Mouse (Mus musculus) adrenal gland, adult 2 months (tissue): ENCODE data around the gene Ubl5. TPM values are rescaled to one million over a fixed set of nuclear protein-coding genes. Genes with fewer than 3 reads are reported as not detected.
"Not testable (repeated sequence)": the region's sequence is repeated elsewhere in the genome, so short reads cannot be mapped to it uniquely, and the experiment has no call there.

Source experiments
- DNase-seq: peaks from one replicate; pipeline ENCODE4 v3.0.0; 2021
- polyA plus RNA-seq: library from polyadenylated mRNA; depleted of rRNA; stranded (reverse); fragments of >200 nt; gene quantifications from 2 replicates; pipeline ENCODE4 v1.2.3, GENCODE M21; 2012
- total RNA-seq, 2 experiments: library from RNA; stranded (reverse); gene quantifications; 2 replicates each; pipeline ENCODE4 v1.2.3; 2021

Gene Ubl5
- total and polyA plus RNA-seq, 3 experiments, result 133 to 522 (median 384) TPM

DNA sequence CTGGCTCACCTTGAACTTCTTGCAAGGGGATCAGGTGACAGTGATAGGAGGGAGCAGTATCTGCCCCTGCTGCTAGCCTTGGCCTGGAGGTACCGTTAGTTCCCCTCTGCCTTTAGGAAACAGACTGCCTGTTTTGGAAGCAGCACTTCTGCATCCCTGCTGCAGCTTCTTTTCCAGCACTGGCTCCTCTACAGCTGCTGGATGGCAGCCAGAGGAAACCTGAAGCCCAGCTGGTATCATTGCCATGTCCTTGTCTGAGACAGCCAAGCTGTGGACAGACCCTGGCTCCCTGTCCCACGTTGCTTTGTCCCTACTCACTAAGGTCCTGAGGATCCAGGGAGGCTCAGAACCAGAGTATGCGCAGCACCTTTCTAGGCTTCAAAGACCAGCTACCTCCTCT lies 14.9 kb downstream of the Ubl5 start:
- DNase-seq, result peak; percentile 76

DNA sequence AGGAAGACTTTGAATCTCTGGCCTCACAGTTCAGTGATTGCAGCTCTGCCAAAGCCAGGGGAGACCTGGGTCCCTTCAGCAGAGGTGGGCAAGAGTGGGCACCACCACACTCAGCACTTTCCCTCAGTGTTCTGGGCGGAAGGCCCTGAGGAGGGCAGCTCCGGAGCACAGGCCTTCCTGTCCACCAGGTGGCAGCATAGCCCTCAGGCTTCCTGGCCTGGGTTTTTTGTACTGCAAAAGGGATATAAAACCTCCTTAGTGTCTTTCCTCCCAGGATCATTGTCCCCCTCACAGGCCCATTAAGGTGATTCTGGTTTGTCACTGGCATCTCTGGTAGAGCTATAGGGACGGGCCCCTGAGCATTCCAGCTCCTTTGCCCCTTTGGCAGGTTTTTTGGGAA lies 19.6 kb downstream of the Ubl5 start:
- peak; percentile 69 for DNase-seq

DNA sequence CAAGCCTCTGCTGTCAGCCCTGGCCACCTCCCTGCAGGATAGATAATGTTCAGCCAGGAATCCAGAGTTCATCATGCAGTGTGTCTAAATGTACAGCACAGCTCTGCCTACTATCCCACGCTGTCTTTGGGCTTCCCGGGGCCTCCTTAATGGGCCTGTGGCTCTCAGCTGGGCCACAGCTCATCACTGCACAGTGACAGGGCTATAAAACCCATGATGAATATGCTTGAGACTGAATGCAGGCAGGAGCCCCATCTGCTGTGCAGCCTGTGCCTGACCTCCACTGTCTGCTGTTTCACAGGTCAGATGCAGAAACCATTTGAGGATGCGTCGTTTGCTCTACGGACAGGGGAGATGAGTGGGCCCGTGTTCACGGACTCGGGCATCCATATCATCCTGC lies 20.2 kb downstream of the Ubl5 start:
- no peak for DNase-seq

DNA sequence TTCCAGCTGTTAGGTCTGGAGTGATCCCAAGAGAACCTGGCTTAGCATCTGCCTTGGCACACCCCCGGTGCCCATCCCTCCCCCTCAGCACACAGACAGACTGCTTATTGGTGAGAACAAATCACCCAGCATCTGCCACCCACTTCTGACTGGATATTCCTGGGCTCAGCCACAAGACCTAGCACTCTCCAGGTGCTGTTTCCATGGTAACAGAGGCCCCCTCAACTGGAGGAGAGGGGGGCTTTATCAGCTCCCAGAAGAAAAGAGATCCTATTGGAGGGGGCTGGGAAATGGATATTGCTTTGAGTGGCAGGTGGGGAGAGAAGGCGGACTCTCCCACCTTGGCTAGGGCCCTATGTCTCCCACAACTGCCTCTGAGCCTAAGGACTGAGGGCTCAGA lies 21.3 kb downstream of the Ubl5 start:
- DNase-seq, result no peak

DNA sequence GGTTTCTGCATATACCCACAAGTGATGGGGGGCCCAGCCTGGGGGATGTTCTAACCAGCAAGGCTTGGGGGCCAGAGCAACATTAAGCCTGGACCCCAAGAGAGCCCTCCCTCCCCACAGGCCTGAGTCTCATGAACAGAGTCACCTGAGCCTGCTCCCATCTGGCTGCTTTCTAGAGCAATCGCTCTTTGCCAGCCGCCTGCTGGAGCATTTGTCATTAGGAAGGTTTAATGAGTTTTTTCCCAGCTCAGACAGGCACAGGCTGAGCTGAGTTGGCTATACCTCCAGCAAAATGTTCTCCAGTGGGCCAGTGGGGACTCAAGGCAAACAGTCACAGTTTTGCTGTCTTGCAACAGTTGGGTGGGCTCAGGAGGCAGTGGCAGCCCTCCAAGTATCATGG lies 21.7 kb downstream of the Ubl5 start:
- DNase-seq, result no peak

DNA sequence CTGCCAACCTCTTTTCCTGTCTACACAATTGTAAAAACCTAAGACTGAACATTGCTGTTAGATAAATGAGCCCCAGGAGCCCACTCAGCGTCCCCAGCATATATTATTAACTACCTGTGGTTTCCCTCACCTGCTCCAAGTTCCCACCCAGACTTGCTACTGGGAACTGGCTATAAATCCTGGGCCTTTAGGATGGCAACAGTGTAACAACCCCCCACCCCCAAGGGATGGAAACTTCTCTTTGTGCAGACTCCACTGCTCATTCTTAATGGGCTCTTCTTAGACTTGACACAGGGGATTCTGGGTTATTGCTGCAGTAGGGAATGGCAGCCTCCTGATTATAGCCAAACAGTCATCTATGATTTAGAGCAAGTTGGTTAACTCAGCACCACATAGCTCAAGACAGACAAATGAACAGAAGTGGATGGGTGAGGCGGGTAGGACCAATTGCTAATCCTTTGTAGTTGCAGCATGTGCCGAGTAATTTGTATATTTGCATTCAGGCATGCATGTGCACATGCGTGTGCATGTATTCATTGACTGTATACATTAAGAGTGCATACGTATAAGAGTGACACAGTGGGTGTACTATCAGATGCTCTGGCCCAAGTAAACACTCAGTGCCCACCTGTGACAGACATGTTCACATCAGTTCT lies 22.4 kb downstream of the Ubl5 start:
- DNase-seq, result no peak

DNA sequence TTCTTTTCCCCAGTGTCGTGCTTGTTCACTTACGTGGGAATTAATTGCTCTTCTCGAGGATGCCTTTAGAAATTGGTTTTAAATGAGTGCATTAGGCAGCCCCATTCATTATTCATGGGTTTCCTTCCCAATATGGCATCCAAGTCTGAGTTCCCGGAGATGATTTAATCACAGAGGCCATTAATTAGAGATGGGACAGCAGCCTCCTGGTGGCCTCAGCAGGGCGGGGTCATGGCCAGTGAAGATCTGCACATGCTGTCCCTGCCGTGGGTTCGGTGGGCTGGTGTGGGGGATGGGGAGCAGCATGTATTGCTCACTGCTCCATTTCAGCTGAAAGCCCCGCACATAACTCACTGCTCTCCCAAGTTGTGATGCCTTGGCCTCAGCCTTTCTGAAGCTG lies 23.2 kb downstream of the Ubl5 start:
- DNase-seq, result no peak

DNA sequence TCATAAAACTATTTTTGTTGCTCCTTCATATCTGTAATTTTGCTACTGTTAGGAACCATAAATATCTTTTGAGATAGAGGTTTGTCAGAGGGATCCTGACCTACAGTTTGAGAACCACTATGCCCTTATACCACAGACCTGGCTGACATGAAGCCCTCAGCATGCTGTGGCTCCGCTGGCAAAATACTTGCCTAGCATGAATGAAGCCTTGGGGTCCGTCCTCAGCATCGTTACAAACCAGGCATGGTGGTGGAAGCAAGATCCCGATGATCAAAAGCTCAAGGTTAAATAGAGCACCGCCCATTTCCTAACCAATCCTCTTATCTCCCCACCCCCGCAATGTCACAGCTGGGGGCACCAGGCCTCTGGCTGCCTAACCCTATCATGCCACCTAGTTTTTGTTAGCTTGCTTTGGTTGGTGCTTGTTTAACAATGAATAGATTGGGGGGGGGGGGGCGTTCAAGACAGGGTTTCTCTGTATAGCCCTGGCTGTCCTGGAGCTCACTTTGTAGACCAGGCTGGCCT lies 23.9 kb downstream of the Ubl5 start:
- no peak for DNase-seq

DNA sequence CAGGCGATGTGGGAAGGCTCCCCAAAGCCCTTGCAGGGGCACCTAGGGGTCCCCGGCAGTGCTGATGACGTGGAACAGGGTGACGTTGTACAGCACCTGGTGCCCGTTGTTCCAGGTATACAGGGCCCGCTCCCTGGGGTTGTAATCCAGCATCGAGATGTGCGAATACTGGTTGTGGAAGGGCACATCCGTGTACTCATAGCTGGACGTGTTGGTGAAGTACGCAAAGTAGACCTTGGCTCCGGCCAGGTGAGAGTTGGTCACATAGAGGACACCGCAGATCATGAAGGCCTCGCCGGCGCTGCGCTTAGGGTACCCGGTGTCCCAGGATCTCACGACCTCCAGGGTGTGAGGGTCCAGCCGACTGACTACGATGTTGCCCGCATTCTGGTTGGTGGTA lies 25.4 kb downstream of the Ubl5 start:
- no peak for DNase-seq

DNA sequence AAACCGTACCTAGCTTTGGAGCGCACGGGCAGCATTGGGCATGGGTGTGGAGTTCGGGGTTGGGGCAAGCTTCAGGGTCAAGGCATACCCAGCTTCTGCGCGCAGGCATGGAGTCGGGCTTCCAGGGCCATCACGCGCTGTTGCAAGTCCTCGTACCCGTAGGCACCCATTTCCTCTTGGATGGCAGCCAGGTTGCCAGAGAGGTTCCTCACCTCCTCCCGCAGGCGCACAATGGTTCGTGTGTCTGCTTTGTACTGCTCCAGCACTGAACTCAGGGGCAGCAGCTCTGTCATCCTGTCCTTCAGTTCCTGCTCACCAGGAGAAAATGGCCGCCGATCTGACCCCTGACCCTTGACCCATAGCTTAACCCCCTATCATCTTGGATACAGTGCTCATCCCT lies 29.4 kb downstream of the Ubl5 start:
- DNase-seq, result no peak

DNA sequence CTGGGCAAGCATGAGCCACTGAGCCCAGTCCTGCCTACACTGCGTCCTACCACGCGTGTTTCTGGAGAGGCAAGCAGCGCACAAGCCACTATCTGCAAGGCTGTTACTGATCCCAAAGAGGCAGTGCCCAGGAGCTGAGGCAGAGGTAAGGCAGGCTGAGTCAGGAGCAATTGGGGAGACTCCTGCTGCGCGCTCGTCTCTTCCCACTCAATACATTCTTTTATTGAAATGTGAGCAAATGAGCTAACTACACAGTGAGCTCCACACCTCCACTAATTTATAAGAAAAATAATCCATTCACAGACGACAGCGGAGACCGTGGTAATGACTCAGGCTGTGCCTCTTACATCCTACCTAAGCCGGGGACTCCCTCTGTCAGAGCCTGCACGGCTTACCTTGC lies 35.2 kb downstream of the Ubl5 start:
- no peak for DNase-seq

DNA sequence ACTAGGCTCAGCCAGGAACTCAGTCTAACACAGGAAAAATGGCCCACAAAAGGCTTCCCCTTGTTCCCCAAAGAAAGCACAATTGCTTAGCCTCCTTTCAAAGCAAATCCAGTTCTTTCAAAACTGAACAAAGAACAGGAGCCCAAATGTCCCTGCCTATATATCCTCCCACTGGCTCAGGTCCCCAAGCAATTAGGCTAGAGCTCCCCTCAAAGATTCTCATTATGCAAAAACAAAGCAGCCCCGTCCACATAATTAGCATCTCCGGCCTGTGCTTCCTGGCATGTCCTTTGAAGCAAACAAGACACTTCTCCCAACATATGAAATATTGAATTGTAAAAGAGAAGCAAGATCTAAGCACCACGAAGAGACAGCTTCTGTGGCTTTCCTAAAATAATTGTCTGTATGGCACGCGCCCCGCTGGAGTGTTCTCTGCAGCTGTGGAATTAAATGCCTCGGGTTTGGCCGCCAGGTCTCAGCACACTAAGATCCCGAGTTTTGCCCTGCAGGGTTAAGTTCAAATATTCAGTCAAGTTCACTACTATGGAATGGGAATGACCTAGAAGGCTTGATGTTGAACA lies 37.8 kb downstream of the Ubl5 start:
- no peak for DNase-seq

DNA sequence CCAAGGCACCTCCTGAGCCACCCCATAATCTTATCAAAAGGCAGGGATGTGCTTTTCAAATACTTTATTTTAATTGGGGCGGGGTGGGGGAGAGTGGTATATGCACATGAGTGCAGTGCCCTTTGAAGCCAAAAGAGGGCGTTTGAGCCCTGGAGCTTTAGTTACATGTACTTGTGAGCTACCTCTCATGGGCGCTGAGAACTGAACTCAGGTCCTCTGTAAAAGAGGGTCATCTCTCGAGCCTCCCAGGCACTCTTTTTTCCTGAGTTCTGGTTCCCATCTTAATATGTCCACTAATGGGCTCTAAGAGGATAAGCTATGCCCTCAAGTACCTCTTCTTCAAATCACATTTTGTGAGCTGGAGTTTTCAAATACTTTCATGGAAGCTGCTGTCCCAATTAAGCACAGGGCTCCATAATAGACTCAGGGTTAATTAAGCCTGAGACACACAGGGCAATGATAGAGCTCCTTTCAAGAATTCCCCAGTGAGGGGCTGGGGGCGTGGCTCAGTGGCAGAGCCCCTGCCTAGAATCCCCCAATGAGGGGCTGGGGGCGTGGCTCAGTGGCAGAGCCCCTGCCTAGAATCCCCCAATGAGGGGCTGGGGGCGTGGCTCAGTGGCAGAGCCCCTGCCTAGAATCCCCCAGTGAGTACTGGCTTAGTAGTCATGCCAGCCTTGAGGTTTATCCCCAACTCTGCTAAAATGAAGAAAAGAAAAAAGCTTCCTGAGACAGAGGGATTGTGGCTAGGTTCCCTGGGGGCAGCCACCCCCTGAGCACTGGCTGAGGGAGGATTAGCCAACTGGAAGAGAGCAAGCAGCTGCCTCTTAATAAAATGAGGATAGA lies 39.1 kb downstream of the Ubl5 start:
- no peak for DNase-seq

DNA sequence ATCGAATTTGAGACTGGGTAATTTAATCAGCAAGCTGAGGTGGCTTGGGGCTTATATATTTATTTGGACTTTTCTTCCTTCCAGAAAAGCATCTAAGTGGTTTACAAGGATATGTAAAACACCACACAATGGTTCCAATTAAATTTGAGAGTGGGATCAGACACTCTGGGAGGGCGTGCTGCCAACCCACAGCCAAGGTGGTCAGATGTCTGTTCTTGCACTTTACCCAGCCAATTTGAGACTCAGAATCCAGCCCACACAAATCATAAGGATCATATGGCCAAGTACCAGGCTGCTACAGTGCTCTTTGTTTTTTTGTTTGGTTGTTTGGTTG lies 39.7 kb downstream of the Ubl5 start:
- DNase-seq, result no peak

DNA sequence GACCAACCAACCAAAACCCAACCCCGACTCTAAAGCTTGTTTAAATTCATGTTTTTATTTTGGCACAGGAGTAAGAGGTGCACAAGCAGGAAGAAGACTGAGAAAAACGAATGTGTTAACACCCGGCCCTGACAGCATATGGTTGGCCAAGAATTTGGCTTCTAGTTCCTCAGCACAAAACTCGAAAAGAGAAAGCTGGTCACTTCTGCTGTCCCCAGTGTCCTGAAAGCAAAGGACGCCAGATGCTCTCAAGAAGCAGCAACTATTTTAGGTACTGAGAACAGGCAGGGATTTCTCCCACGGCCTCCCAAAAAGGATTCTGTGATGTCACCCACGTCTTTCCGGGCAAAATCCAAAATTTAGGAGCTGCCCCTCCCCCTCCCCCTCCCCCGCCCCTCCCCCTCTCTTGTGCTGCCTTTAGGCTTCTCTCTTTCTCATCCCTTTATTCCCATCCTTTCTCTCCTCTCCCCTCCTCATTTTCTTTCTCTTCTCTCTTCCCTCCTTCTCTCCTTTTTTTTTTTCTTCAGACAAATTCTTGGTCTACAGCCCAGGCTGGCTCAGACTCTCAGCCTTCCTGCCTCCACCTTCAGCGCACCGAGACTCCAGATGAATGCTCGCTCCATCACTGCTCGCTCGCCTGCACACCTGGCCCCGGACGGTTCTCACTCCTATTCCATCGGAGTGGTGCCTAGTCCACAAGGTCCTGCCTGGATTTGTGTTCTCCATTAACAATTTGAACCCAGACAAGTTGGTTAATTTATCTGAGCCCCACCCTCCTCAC lies 42.6 kb downstream of the Ubl5 start:
- DNase-seq, result no peak

DNA sequence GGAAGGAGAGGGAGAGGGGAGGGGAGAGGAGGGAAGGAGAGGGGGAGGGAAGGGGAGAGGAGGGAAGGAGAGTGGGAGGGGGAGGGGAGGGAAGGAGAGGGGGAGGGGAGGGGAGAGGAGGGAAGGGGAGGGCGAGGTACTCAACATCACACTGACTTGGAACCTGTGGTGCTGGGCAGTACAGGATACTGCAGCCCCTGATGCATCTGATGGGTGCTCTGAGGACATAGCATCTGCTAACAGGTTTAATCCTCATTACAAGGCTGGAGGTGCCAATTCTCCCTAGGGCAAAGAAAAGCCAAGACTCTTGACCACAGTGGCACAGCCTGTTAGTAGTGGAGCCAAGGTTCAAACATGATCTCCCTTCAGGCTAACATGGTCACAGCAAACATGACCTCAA lies 46.7 kb downstream of the Ubl5 start:
- no peak for DNase-seq

DNA sequence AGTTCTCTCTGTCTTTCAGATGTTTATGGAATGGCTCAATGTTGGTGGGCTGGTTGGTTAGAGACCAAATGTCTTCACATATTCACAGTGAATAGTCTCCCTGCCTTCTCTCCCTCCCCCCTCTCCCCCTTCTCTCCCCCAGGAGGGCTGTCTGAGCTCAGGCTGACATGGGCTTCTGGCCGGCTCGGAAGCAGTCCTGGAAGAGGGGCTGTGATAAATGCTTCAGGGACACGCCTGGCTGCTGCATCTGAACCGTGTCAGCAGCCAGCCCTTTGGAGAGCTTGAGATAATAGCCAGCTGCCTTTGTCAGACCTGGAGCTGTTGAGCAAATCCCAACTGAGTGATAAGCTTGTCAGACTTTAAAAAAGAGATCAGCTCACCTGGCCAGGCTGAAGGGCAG lies 47.2 kb downstream of the Ubl5 start:
- no peak for DNase-seq

DNA sequence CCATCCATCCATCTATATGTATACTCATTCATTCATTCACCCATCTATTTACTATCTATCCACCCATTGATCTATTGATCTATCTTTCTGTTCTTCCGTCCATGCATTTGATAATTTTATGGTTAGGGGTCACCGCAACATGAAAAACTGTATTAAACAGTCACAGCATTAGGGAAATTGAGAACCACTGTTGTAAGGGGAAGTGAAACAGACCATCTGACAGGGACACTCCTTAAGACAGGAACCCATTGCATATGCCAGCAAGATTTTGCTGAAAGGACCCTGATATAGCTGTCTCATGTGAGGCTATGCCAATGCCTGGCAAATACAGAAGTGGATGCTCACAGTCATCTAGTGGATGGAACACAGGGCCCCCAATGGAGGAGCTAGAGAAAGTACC lies 47.8 kb downstream of the Ubl5 start:
- not testable (repeated sequence) for DNase-seq

DNA sequence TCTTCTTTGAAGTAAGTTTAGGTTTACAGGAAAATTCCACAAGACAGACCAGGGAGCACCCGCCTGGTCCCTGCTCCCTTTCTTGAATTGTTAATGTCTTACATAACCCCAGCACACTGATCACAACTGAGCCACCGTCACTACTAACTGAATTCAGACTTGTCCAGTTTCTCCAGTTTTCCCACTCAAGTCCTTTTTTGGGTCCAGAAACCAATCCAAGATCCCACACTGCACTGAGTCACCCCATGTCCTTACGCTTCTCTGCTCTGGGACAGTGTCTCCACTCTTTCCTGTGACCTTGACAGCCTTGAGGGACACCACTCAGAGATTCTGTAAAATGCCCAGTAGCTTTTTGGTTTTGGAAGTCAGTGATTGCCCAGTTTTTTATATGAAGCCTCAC lies 50.2 kb downstream of the Ubl5 start:
- DNase-seq, result peak; percentile 26

DNA sequence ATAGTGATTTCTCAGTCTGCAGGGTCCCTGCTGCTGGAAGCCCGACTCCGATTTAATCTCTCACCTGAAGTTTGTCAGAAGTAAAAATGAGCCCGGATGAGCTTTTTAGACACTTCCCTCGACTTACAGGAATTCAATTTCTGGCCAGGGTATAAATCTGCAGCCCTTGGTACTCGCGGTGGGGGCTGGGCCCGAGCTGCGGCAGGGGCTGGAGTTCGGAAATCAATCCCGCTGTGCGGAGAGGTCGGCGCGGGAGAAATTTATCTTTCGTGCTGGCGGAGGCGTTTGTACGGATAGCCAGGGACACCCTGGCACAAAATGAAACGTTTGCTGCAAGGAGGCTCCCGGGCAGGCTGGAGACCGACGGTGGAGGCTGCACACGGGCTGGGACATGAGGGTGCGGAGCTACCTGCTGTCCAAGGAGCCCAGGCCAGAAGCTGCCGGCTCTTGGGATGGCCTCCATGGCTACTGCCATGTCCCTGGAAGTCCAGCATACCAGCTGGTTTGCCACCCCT lies 52.1 kb downstream of the Ubl5 start:
- DNase-seq, result peak; percentile 37

DNA sequence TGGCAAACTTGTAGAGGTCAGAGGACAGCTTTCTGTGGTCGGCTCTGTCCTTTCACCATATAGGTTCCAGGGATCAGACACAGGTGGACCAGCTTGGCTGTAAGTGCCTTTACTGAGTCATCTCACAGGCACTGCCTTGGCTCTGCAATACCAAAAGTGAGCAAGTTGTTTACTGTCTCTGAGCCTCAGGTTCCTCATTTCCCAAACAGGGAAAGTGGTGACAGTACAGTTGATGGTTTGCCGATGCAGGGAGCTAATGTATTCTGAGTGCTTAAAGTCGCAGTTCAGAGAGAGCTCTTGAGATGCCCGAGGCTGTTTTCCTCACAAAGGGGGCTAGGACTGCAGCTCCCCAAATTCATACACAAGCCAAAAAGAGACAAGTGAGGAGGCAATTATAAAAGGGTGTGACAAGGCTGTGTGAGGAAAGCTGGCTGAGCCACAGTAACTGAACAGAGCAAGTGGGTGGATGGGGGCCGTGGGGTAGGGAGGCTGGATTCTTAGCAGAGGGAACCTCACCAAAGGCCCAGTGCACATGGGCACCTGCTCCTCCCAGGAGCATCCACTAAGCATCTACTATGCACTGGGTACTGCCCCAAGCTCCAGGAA lies 53.5 kb downstream of the Ubl5 start:
- DNase-seq, result no peak
